Mouse (Mus musculus): Measurements from ENCODE around the gene Naa80. TPM values are rescaled to one million over a fixed set of nuclear protein-coding genes. Genes with fewer than 3 reads are reported as not detected.

The Naa80 gene
- polyA plus RNA-seq, 1 experiment from 2014 or later = 15.8 TPM

DNA sequence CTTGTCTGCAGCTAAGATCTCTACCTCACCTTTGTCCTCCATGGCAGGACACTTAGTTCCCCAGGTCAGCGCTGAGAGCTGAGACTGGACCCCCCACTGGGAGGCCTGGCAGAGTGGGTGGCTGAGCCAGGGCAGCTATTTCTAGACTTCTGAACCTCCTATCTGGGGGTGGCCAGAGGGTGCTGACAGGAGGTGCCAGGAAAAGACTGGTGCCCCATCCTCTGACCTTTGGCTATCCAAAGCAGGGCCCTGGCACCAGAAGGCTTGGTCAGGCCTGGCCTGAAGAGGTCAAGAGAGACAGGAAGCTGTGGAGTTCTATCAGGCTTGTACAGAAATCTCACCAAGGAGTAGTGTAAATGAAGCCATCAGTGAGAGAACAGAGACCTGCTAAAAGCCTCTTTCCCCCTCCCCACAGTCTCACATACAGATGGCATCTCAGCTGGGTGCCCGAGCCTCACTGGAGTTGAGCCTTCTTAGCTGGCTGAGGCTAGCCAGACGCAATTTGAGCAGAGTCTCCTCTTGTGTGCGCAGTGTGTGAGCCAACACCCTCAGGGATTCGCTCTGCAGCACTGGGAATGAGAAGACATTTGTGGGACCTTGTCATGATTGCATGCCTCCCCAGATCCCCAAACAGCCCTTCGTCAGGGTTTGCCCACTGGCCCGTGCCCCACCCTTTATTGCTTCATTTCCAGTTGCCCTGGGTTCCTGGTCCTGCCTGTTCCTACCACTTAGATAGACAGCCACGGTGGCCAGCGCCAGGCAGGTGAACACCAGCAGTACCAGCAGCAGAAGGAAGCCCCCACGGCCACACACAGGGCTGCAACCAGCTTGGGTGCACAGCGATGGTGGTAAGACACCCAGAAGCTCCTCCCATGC lies 14.7 kb downstream of the Naa80 start:
- Histone ChIP-seq H3K4me1 (peaks cover 6% of the 10 kb centered on the region), H3K4me3 (no peak overlapping the region), H3K27ac (no peak overlapping the region), H3K27me3 (replicated peaks) (no peaks in the 10 kb centered on the region), H3K9me3 (no peaks in the 10 kb centered on the region), H3K4me2 (replicated peaks) (0 out of 2 replicates have a peak overlapping the region, but pooled peaks have one; percentile 4), H3K36me3 (peaks cover 44% of the 10 kb centered on the region), H3K9ac (no peak overlapping the region)
- ATAC-seq (ENCODE audit: low FRiP score, low read depth) = no peak
- 84% methylated on average over 11 of the region's 11 CpGs for WGBS

DNA sequence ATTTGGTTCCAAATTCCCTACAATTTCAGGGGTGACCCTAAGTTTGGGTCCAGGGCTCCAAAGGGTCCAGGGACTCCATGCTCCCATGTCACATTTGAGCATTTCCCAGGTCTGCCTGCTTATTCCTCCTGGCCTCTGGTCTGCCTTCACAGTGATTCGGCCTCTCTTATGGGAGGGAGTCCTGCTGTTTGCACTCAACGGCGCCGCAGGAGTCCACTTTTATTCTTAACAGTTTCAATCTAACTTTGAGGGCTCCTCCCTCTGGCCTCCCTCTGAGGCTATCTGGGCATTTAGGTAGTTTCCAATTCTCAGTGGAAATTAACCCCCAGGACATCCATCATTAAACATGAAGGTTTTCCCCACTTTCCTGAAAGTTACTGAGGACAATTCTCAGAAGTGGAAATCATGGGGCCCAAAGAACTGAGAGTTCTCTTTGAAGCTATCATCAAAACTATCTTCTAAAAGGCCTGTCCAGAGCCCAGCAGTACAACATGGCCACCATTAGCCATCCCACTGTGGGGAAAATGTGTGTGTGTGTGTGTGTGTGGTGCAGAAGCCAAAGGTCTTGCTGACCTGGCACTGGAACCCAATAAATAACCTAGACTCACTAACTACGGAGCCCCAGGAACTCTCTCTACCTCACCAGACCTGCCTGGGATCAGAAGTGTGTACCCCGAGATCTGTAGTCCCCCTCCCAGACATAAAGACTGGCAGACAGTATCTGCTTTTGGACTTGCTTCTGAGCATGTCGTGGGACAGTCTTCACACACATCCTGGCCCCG lies 15.8 kb downstream of the Naa80 start:
- Histone ChIP-seq H3K4me2 (replicated peaks) (no peak overlapping the region), H3K27ac (no peak overlapping the region), H3K36me3 (peaks cover 44% of the 10 kb centered on the region), H3K27me3 (replicated peaks) (no peaks in the 10 kb centered on the region), H3K4me1 (no peaks in the 10 kb centered on the region), H3K9ac (no peak overlapping the region), H3K4me3 (no peak overlapping the region), H3K9me3 (no peaks in the 10 kb centered on the region)
- 65% methylated on average over 8 of the region's 8 CpGs for WGBS
- ATAC-seq (ENCODE audit: low FRiP score, low read depth) = no peak

DNA sequence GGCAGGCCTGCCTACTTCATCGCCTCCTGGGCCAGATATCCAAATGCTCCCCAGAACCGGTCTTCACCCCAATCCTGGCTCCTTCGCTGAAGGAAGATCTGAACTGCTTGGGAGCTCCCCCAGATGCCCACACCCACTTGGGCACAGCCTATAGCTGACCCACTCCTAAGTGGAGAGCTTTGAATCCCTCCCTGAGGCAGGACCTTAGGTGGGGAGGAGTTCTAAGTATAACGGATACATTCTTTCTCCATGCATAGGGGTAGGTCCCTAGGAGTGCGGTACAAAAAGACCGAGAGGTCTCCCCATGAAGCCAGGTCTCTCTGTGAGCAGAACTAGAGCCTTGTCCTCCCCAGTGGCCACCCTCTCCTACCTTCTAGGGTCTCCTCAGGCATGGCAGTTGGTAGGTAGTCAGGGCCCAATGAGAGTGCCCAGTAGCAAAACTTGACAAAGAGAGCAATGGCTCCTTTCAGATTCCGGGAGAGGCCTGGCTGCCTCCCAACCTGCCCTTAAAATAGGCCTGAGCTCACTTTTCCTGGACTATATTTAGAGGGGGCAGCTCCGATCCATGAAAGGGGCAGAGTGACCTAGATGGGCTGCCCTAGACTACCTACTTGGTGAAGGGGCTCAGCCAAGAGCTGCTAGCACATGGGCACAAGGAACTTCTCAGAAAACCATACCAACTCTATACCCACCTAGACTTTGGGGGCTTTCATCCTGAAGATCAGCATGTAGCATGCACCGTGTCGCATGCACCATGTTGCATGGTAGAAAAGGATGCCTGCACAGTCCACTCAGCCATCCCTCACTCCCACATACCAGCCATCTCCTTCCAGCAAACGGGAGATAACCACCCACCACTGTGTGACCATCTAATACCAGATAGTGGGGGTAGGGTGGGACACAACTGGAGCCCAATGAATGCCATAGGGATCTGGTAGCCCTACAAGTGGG lies 18.2 kb downstream of the Naa80 start:
- Histone ChIP-seq H3K27me3 (replicated peaks) (no peaks in the 10 kb centered on the region), H3K4me3 (no peak overlapping the region), H3K9ac (no peak overlapping the region), H3K9me3 (no peaks in the 10 kb centered on the region), H3K27ac (no peak overlapping the region), H3K36me3 (peaks cover 22% of the 10 kb centered on the region), H3K4me1 (no peaks in the 10 kb centered on the region), H3K4me2 (replicated peaks) (no peak overlapping the region)
- ATAC-seq (ENCODE audit: low FRiP score, low read depth) = no peak
- 93% methylated on average over 11 of the region's 11 CpGs for WGBS

DNA sequence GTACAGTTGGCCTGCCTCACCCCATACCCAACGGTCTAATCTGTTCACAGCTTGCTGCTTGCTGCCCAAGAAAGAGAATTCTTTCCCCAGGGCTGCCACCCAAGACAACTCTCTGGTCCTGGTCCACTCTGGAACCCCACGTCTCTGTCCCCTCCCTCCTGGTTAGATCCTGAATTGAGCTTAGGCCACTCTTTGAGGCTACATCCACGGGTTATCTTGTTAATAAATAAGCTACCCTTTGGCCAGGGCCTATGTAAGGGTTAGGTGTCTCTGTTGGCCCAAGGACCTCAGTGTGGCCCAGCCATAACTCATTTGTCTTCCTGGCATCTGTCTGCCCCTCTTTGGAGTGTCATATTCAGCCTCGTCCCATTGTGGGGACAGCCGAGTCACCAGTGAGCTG lies 19.7 kb downstream of the Naa80 start:
- ATAC-seq (ENCODE audit: low FRiP score, low read depth) = no peak
- Histone ChIP-seq H3K27me3 (replicated peaks) (no peaks in the 10 kb centered on the region), H3K4me3 (no peak overlapping the region), H3K9ac (no peak overlapping the region), H3K36me3 (peaks cover 7% of the 10 kb centered on the region; the same call in 1 of the 2 replicates), H3K4me2 (replicated peaks) (no peak overlapping the region), H3K27ac (no peak overlapping the region), H3K9me3 (no peaks in the 10 kb centered on the region), H3K4me1 (no peaks in the 10 kb centered on the region)
- whole genome bisulfite sequencing = 85% methylated on average over 5 of the region's 5 CpGs

DNA sequence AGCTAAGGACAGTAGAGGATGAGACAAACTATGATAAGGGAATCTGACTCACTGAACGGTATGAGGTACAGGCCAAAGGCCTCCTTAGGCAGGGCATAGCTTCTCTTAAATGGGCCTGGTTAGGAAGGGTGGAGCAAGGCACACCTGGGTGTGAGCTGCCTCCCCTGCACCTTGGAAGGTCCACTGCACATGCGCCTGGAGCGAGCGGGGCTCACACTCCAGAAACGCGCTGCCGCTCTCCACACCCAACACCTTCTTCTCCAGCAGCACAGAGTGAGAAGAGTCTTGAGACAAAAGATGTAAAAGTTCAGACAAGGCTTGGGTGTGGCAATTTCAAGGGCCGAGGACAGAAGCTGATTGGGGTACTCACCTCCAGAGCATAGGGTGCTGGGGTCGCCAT lies 20.7 kb downstream of the Naa80 start:
- WGBS = 89% methylated on average over 9 of the region's 9 CpGs
- Histone ChIP-seq H3K36me3 (no peaks in the 10 kb centered on the region; the same call in 1 of the 2 replicates), H3K4me1 (peaks cover 6% of the 10 kb centered on the region), H3K9ac (no peak overlapping the region), H3K27ac (no peak overlapping the region), H3K9me3 (no peaks in the 10 kb centered on the region), H3K4me3 (no peak overlapping the region), H3K4me2 (replicated peaks) (no peak overlapping the region), H3K27me3 (replicated peaks) (no peaks in the 10 kb centered on the region)
- ATAC-seq (ENCODE audit: low FRiP score, low read depth) = no peak

DNA sequence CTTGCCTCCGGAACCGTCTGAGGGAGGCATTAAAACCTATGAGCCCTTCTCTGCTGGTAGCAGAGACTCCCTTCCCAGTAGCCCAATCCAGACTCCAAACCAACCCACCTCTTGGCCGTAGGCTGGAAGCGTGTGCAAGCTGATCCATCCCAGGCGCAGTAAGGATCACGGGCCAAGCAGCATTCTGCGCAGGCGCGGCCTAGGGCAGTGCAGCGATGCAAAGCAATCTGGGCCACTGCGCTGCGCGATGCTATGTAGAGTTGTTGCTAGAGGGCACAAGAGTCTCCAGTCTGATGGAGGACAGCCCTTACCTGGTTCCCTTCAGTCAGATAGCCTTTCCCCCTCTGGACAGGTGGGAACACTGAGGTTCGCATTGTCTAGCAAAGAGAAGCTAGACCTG lies 21.2 kb downstream of the Naa80 start:
- Histone ChIP-seq H3K27ac (no peak overlapping the region), H3K4me1 (peaks cover 10% of the 10 kb centered on the region), H3K4me2 (replicated peaks) (no peak overlapping the region), H3K9me3 (no peaks in the 10 kb centered on the region), H3K36me3 (no peaks in the 10 kb centered on the region), H3K4me3 (no peak overlapping the region), H3K9ac (no peak overlapping the region), H3K27me3 (replicated peaks) (no peaks in the 10 kb centered on the region)
- no peak for ATAC-seq (ENCODE audit: low FRiP score, low read depth)
- 71% methylated on average over 14 of the region's 14 CpGs for WGBS

DNA sequence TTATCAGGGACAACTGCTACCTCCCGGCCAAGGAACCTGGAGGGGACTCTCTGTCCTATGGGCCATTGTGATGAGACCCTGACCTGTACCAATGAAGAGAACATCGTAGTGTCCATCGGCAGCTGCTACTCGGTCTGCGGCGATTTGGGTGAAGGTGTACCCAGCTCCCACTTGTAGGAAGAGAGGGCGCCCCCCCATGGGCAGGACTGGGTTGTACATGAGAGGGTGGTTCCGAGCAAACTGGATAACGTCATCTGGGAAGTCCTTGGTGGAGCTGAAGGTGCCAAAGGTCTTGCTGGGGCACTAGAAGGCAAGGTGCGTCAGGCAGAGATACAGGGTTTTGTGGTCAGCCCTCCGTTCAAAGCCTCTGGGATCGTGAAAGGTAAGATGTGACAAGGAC lies 22.1 kb downstream of the Naa80 start:
- H3K36me3 ChIP-seq = no peaks in the 10 kb centered on the region
- H3K4me1 ChIP-seq = peaks cover 15% of the 10 kb centered on the region
- 81% methylated on average over 12 of the region's 12 CpGs for WGBS
- H3K9ac ChIP-seq = no peak overlapping the region
- no peak overlapping the region for H3K4me3 ChIP-seq
- no peaks in the 10 kb centered on the region for H3K9me3 ChIP-seq
- no peak for ATAC-seq (ENCODE audit: low FRiP score, low read depth)
- no peak overlapping the region for H3K27ac ChIP-seq
- H3K4me2 ChIP-seq (replicated peaks) = no peak overlapping the region
- H3K27me3 ChIP-seq (replicated peaks) = no peaks in the 10 kb centered on the region

DNA sequence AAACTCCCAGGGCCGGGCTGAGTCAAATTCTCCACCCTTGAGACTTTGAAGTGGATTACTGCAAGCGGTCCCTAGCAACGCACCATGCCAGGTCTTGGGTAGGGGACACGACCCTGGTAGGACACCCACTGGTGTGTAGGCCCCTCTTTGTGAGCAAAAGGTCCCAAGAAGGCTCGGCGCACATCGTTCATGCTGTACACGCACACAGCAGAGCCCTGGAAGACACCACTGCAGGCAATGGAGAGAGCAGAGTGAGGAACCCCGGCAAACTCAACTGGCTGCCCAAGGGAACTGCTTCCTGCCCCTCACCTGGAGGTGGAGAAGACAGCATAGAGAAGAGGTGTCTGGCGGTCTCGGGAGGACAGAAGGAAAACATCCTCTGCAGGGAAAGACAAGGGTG lies 22.6 kb downstream of the Naa80 start:
- Histone ChIP-seq H3K4me3 (no peak overlapping the region), H3K4me1 (peaks cover 16% of the 10 kb centered on the region), H3K4me2 (replicated peaks) (no peak overlapping the region), H3K9me3 (no peaks in the 10 kb centered on the region), H3K27me3 (replicated peaks) (no peaks in the 10 kb centered on the region), H3K9ac (no peak overlapping the region), H3K36me3 (no peaks in the 10 kb centered on the region), H3K27ac (no peak overlapping the region)
- ATAC-seq (ENCODE audit: low FRiP score, low read depth) = no peak
- 85% methylated on average over 11 of the region's 11 CpGs for WGBS

DNA sequence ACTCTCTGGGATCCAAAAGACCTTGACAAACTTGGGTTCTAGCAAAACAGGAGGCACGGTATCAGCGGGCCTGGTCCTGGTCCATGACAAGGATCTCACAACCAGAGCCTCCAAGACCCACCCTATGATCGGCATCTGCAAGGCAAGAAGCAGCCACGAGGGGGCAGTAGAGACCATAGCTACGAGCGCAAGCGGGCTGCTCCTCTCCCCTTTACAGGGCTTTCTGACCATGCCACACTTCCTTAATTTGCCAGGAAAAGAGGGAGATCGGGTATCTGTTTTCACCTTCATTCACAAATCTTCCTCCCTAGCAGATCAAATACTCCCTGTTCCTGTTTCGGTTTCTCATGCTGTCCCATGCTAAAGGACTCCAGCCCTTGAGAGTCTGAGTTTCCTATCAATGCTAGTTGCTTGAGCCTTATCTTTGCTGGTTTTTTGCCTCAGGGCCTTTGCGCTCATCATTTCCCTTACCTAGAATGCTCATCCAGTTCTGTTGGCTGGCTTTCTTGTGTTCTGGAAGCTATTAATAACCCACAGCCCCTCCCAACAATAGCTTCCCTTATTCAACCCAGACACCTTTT lies 23.5 kb downstream of the Naa80 start:
- Histone ChIP-seq H3K36me3 (no peaks in the 10 kb centered on the region), H3K27me3 (replicated peaks) (no peaks in the 10 kb centered on the region), H3K9me3 (no peaks in the 10 kb centered on the region), H3K4me1 (peaks cover 24% of the 10 kb centered on the region), H3K27ac (no peak overlapping the region), H3K4me3 (no peak overlapping the region), H3K9ac (no peak overlapping the region), H3K4me2 (replicated peaks) (no peak overlapping the region)
- ATAC-seq (ENCODE audit: low FRiP score, low read depth) = peak; percentile 67; the same call in 1 of the 2 replicates
- 14% methylated on average over 10 of the region's 10 CpGs for WGBS

DNA sequence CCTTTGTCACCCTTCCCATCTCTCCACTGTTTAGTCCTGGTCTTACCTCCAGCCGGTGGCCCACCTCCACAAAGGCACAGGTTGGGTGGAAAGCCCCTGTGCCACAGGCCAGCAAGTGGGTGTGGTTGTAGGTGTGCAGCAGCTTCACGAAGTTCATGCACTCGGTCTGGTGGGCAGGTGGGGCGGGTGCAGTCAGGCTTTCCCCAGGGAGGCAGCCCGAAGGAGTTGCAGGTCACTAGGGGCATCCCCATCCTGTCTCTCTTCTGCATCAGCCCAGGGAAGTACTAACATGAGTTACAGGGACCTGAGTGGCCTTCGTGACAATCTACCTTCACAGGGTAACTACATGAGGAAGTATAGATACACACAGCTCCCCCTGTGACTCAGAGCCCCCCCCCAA lies 24.6 kb downstream of the Naa80 start:
- no peak for ATAC-seq (ENCODE audit: low FRiP score, low read depth)
- H3K9ac ChIP-seq = no peak overlapping the region
- H3K4me1 ChIP-seq = peaks cover 35% of the 10 kb centered on the region
- no peak overlapping the region for H3K27ac ChIP-seq
- no peaks in the 10 kb centered on the region for H3K27me3 ChIP-seq (replicated peaks)
- WGBS = 82% methylated on average over 6 of the region's 6 CpGs
- no peak overlapping the region for H3K4me3 ChIP-seq
- H3K36me3 ChIP-seq = no peaks in the 10 kb centered on the region
- no peaks in the 10 kb centered on the region for H3K9me3 ChIP-seq
- no peak overlapping the region for H3K4me2 ChIP-seq (replicated peaks)

DNA sequence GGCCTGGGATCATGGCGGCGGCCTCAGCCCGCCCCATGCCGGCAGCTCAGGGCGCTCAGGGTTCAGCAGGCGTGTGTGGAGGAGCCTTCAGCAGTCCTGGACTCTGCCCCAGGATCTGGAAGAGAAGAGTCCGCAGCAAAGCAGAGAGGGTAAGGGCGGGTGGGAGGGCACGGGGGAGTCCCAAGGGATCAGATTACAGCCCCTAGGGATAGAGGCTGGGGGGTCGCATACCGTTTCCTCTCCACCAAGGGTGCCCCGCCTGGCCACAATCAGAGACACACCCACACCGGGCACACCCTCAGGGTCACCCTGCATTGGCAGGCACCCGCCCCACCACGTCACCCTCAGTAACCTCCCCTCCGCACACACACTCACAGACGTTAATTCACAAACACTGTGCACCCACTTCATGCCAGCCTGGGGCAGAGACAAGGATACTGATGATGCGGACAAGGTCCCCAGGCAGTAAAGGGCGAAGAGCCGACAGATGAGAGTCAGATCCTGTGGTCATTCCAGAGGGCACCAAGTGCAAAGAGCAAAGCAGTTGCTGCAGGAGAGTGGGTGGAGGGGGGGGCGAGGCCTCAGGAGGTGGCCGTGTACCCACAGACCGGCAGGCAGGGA lies 26.5 kb downstream of the Naa80 start:
- Histone ChIP-seq H3K4me3 (no peak overlapping the region), H3K4me2 (replicated peaks) (peak overlapping the region; percentile 47), H3K27ac (no peak overlapping the region), H3K36me3 (no peaks in the 10 kb centered on the region), H3K9ac (peak overlapping the region; percentile 33; the same call in 1 of the 2 replicates), H3K27me3 (replicated peaks) (no peaks in the 10 kb centered on the region), H3K9me3 (no peaks in the 10 kb centered on the region), H3K4me1 (peaks cover 53% of the 10 kb centered on the region)
- WGBS = 40% methylated on average over 23 of the region's 23 CpGs
- no peak for ATAC-seq (ENCODE audit: low FRiP score, low read depth)

Data from neural tube, embryonic 12.5 days (tissue).